Mouse (Mus musculus) macrophage (primary cell): ENCODE measurements at regions not wholly inside any gene's neighbourhood (a gene's known extent, or its start where the extent isn't known, plus 50 kb on each side); places are given as distances from the start of the nearest gene placed in this dataset.

Source experiments
- H3K27ac ChIP-seq: fragments of 350-480 bp; formaldehyde crosslinking; 2 replicates; pipeline ENCODE4 v1.9.0; 2021
- H3K36me3 ChIP-seq: fragments of 350-480 bp; formaldehyde crosslinking; 2 replicates; pipeline ENCODE4 v1.9.0; 2021; ENCODE audit errors: inconsistent target
- H3K4me3 ChIP-seq: fragments of 350-480 bp; formaldehyde crosslinking; 2 replicates; pipeline ENCODE4 v1.9.0; 2021; ENCODE audit errors: inconsistent target
- H3K79me2 ChIP-seq: fragments of 350-480 bp; formaldehyde crosslinking; 2 replicates; pipeline ENCODE4 v1.9.0; 2021; ENCODE audit errors: inconsistent target
- WGBS: methylation state at CpG from one replicate; pipeline ENCODE4 v1.1.7; 2026; ENCODE audit warnings: inconsistent platforms; ENCODE audit not compliant: missing documents; 5-methylcytosine and 5-hydroxymethylcytosine counted together

DNA sequence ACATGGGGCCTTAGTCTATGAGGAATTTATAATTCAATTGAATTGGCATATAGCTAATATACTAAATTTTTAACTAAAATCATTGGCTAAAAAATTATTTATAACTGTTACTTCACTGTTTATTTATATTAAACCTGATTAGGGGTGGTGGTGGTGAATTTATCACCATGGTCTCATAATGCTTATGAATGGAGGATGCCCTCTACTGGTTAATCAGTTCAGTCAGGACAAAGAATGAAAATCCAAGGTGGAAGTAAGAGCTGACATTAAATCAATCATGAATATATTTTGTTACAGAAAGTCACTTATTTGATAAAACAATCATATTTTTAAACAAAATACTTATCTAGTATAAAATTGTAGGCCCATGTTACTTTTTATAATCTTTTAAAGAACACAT is 104.3 kb upstream of the Rgs1 start:
- no peak overlapping the region for H3K4me3 ChIP-seq
- no peaks in the 10 kb centered on the region for H3K36me3 ChIP-seq
- no peaks in the 10 kb centered on the region for H3K79me2 ChIP-seq
- H3K27ac ChIP-seq = no peak overlapping the region

DNA sequence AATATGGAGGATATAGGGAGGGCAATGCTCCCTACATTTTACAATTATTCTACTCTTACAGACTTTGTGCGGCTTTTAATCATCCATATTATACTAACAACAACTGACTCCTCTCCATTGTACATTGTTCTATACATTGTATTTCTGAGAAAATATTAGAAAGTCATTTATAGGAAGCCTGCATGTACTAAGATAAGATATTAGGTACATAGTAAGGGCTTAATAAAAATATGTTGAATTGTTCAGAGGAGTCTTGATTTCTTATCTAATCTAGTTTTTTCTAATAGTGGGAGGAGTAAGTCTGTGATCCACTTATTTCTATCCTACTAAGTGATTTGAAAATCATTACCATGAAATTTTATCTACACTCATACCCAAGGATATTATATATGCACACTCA is 94.8 kb upstream of the Rgs1 start:
- Histone ChIP-seq H3K27ac (no peak overlapping the region), H3K79me2 (no peaks in the 10 kb centered on the region), H3K36me3 (no peaks in the 10 kb centered on the region), H3K4me3 (no peak overlapping the region)
- WGBS = 100% methylated on average over 1 of the region's 1 CpGs

DNA sequence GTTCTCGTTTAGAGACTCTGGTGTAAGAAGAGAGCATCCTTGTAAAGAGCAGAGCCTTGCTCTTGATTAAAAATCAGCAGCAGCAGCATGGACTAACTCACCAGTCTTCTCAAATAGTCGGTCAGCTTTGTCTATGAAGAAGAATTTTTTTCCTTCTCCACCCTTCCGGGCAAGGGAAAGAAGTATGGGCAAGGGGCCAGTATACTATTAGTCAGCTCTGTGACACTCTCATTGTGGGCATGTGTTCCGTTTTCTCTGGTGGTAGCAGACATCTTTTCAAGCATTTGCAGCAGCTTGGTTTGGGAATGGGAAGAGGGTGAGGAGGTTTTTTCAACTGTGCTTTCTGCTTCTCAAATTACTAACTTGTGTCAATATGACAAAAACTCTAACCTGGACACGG is 94.3 kb upstream of the Rgs1 start:
- peak overlapping the region; percentile 35 for H3K27ac ChIP-seq
- no peaks in the 10 kb centered on the region for H3K79me2 ChIP-seq
- WGBS = 11% methylated on average over 5 of the region's 5 CpGs
- no peaks in the 10 kb centered on the region for H3K36me3 ChIP-seq
- H3K4me3 ChIP-seq = no peak overlapping the region

DNA sequence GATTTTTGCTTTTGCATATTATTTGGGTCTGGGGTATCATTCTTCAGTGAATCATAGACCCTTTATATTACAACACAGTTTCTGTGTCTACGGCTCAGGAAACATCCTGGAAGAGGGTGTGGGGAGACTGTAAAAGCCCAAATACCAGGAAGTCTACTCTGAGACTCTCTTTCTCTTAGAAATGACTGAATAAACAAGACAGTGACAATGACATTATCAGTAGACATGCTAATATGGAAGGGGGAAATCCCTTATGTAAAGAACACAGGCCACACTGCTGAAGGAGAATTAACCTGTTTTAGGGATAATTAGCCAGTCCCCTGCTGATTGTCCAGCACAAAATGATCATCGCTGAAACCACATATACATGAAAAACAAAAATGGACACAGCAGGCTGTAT is 88.5 kb upstream of the Rgs1 start:
- Histone ChIP-seq H3K79me2 (no peaks in the 10 kb centered on the region), H3K36me3 (no peaks in the 10 kb centered on the region), H3K27ac (no peak overlapping the region), H3K4me3 (no peak overlapping the region)
- 95% methylated on average over 2 of the region's 2 CpGs for WGBS

DNA sequence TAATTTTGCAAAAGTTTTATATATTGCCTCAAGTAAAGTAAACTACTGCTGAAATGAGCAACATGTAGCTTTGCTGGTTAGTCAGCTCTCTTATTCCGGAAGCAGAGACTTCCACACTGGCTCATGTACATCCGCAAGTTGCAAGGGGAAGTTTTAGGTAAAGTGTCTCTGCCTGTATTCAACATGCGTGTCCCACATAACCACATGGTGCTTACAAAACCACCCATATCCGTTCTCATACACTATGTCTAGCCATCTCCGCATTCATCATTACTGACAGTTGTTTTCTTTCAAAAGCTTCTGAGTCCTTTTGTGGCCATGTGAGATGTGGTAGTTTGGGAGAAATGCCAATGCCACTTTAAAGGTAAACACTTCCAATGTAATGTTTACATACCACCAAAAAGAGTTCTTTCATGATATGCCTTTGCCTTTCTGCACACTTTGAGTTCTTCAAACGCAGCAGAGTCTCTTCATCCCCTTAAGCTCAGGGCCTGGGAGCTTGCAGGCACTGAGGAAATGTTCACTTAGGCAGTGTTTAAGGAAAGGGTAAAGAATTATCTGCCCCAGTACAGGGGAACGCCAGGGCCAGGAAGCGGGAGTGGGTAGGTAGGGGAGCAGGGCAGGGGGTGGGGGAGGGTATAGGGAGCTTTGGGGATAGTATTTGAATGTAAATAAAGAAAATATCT is 81.5 kb upstream of the Rgs1 start:
- H3K27ac ChIP-seq = peak overlapping the region; percentile 59
- no peaks in the 10 kb centered on the region for H3K36me3 ChIP-seq
- 10% methylated on average over 8 of the region's 8 CpGs for WGBS
- no peak overlapping the region for H3K4me3 ChIP-seq
- no peaks in the 10 kb centered on the region for H3K79me2 ChIP-seq

DNA sequence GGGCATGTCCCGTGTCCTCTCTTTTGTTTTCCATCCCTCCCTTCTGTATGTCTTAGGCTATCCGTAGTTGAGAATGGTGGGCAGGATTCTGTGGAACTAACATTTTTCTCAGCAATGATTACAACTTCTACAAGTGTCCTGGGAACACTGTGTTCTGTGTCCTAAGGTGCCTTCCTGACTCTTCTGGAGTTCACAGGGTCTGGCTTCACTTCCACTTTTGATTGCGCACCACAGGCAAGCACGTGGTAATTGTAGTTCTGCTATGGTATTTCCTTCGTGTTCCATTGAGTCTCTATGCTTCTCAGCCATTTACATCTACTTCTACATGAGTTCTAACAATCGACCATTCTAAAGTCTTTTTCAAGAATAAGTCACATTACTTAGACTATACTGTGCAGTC is 70.4 kb upstream of the Rgs1 start:
- Histone ChIP-seq H3K27ac (peak overlapping the region; percentile 69; the same call in 1 of the 2 replicates), H3K4me3 (no peak overlapping the region), H3K79me2 (no peaks in the 10 kb centered on the region), H3K36me3 (no peaks in the 10 kb centered on the region)
- WGBS = 45% methylated on average over 6 of the region's 6 CpGs

DNA sequence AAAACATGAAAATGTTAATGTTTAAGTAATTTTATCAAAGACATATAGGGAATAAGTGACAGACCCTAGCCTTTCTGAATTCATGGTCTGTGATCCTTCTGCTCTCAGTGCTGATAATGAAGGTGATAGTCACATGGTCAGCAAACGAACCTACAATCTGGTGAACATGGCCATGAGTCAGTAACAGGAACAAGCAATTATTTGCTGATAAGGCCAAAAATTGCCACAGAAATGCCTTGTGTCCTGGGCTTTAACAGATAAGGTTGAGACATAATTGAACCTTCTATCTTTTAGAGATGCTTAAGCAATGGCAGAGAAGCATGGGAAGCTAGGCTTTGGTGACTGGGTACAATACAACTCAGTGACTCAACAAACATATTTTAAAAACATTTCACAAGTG is 69.2 kb upstream of the Rgs1 start:
- Histone ChIP-seq H3K4me3 (no peak overlapping the region), H3K27ac (peak overlapping the region; percentile 69), H3K36me3 (no peaks in the 10 kb centered on the region), H3K79me2 (no peaks in the 10 kb centered on the region)
- 23% methylated on average over 1 of the region's 1 CpGs for WGBS

DNA sequence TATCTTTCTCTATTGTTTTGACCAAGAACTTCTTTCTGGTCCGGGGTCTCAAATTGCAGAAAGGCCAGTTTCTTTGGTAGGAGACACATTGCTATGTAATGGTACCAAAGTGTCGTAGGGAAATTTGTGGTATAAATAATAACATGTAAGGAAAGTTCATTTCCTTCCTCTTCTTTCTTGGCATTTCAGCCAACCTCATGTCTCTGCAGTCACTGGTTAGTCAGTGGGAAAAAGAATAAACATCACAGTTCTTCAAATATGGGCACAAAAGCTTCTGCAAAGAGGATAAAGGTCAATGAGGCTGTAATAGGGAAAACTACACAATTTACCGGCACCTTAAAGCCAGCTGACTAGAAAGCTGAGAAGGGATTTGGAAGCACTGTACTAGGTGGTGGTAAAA is 68.5 kb upstream of the Rgs1 start:
- peak overlapping the region; percentile 69 for H3K27ac ChIP-seq
- WGBS = 8% methylated on average over 3 of the region's 3 CpGs
- H3K4me3 ChIP-seq = no peak overlapping the region
- H3K36me3 ChIP-seq = no peaks in the 10 kb centered on the region
- no peaks in the 10 kb centered on the region for H3K79me2 ChIP-seq

DNA sequence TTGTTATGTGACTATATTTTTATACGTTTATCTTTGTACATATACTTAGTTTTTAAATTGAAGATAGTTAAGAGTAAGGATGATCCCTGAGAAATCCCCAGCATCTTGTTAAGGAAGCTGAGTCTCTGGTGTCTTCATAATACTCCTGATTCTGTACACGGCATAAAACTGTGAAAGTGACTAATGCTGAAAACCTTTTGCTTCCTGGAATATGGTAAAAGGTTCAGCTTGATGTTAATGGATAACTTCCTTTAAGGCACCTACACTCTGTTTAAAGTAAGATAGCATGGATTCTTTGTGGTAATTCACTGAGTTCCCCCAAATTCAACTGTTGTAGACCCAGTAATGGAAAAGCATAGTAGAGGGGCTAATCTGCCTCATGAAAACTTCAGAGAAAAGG is 67.2 kb upstream of the Rgs1 start:
- no peaks in the 10 kb centered on the region for H3K79me2 ChIP-seq
- H3K36me3 ChIP-seq = no peaks in the 10 kb centered on the region
- WGBS = 100% methylated on average over 2 of the region's 2 CpGs
- H3K27ac ChIP-seq = no peak overlapping the region
- no peak overlapping the region for H3K4me3 ChIP-seq

DNA sequence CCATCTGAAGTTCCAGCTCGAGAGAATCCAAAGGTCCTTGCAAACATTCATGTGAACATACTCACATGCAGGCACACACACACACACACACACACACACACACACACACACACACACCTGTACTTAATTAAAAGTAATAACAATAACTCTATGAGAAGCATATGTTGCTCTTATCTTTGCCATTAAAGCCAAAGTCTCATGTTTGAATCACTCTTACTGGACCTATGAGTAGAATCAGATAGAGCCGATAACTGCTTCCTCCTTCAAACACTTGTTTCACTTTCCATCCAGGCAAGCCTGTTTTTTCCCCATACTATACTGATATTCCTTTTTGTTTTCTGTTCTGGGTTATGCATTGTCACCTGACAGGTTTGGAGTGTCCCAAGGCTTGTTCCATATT is 65.3 kb upstream of the Rgs1 start:
- WGBS = 20% methylated on average over 2 of the region's 2 CpGs
- no peak overlapping the region for H3K27ac ChIP-seq
- H3K36me3 ChIP-seq = no peaks in the 10 kb centered on the region
- no peak overlapping the region for H3K4me3 ChIP-seq
- H3K79me2 ChIP-seq = no peaks in the 10 kb centered on the region

DNA sequence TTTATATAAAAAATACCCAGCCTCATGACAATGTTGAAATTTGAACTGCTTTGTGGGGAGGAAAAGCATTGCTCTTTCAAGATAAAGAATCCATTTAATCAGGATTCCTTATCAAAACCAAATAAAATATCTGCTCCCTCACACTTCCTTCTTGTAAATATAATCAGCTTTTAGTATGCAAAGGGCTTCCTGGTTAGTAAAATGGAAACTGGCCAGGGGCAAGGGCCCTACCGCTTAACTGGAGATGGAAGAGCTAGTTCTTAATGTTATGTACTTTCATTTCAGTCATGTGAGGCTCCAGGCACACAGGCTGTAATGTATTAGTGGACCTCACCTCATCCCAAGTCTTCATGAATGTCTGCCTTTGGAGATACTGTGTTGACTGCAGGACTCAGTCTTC is 64.3 kb upstream of the Rgs1 start:
- Histone ChIP-seq H3K79me2 (no peaks in the 10 kb centered on the region), H3K4me3 (no peak overlapping the region), H3K36me3 (no peaks in the 10 kb centered on the region), H3K27ac (no peak overlapping the region)
- WGBS = 38% methylated on average over 1 of the region's 1 CpGs

DNA sequence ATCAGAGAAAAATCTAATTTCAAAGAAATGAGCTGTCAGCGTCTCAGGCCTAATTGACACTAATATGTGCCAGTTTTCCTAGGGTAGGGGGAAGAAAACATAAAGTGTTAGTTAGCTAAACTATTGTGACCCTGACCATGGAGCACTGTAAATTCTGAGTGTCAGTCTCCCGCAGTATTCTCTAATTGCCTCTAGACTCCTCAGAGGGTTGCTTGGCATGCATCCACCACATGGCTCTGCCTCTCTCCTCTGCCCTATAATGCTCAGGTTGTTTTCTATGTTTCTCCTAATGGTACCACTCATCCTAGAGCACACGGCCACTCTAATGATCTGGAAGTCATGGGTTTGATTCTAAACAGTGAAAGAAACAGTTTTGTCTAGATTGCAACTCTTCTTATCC is 60.9 kb upstream of the Rgs1 start:
- WGBS = 90% methylated on average over 3 of the region's 3 CpGs
- no peaks in the 10 kb centered on the region for H3K36me3 ChIP-seq
- H3K4me3 ChIP-seq = no peak overlapping the region
- H3K79me2 ChIP-seq = no peaks in the 10 kb centered on the region
- H3K27ac ChIP-seq = no peak overlapping the region

DNA sequence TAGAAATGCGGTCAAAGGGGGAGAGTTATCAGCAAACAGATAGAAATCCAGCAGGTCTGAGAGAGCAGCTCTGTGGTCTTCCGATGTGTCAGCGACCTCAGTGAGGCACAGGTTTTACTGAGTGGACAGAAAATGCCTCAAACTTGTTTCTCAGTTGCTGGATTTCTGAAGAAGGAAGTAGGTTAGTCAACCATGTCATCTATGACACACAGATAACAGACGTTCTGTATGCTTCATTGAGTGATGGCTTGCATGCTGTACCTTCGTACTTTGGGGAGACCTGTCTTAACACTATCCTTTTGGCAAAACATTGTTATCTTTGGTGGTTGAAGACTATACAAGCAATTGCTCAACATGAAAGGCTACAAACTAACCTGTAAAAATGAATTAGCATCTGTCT is 59.3 kb upstream of the Rgs1 start:
- H3K36me3 ChIP-seq = no peaks in the 10 kb centered on the region
- no peak overlapping the region for H3K4me3 ChIP-seq
- no peaks in the 10 kb centered on the region for H3K79me2 ChIP-seq
- WGBS = 18% methylated on average over 5 of the region's 5 CpGs
- H3K27ac ChIP-seq = peak overlapping the region; percentile 64

DNA sequence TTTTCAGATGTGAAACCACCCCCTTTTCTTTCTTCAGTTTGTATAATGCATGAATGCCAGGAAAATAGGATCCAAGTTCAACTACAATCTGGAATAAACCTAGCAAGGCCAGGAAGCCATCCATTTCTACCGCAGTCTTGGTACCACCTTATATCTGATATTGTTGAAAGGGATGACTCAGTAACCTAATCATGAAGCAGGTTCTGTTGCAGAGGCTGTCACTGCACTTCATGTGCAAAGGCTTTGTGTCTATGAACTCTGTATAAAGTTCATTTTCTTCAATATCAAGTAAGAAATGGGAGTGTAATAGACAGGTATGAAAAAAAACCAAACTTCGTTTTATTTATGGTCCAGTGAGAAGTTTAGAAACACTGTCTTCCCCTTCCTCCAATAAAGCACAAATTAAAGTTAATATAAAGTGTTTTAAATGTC is 58.8 kb upstream of the Rgs1 start:
- Histone ChIP-seq H3K27ac (peak overlapping the region; percentile 64), H3K36me3 (no peaks in the 10 kb centered on the region), H3K4me3 (no peak overlapping the region), H3K79me2 (no peaks in the 10 kb centered on the region)
- WGBS = 68% methylated on average over 2 of the region's 2 CpGs

DNA sequence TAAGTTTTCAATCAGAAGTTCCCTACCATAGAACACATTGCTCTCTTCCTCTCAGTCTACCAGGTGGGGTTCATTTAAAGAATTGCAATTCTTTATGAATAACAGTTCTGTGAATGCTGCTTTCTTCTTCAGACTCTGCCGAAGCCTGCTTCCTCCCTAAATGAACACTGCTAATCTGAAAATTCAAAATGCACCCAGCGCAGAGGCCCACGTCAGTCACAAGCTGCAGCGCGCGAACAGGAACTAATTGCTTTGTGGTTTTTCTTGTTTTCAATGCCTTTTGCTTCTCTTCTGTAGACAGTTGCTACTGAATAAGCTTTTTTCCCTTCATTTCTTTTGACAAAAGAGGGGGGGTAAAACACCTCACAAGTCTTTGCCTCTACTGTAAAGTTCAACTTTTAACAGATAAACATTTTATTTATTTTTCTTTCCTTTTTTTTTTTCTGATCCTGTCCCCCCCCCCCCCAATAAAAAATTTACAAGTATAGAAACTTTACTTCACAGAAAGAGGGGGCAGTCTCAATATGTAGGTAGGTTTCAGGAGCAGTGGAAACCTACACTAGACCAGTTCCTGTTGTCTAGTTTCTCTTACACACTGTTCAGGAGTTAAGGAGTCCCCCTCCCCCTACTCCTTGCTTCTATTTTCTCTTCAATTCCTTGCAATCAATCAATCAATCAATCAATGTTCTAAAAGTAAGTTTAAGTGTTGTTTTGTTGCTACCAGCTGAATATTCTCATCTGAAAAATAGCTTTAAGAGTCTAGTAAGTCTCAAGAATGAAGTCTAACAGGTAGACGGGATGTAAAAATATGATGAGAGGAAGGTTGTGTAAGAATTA is 58.2 kb upstream of the Rgs1 start:
- H3K27ac ChIP-seq = peak overlapping the region; percentile 64
- 6% methylated on average over 7 of the region's 7 CpGs for WGBS
- H3K79me2 ChIP-seq = no peaks in the 10 kb centered on the region
- no peak overlapping the region for H3K4me3 ChIP-seq
- no peaks in the 10 kb centered on the region for H3K36me3 ChIP-seq
